Mouse (Mus musculus) limb, embryonic 11.5 days (tissue): Measurements from ENCODE around the gene Tmem132b. TPM values are rescaled to one million over a fixed set of nuclear protein-coding genes. Genes with fewer than 3 reads are reported as not detected.

Source experiments
- ATAC-seq: fragments of 200-750 bp; cut with Nextera tagmentation; 2 replicates; pipeline ENCODE4 v1.8.0; 2017; ENCODE audit warnings: low read depth; ENCODE audit not compliant: insufficient number of reproducible peaks, low FRiP score, low TSS enrichment
- DNase-seq: peaks from one replicate; pipeline ENCODE4 v3.0.0-alpha.2; 2015; ENCODE audit warnings: low spot score
- H3K27ac ChIP-seq: fragments of 300-500 bp; sonication (generic); replicated peaks from 2 replicates; pipeline ENCODE4 v1.5.1; 2014; ENCODE audit warnings: low read depth, mild to moderate bottlenecking, low read length
- H3K27me3 ChIP-seq: fragments of 300-500 bp; sonication (generic); 2 replicates; pipeline ENCODE4 v1.6.1; 2014; ENCODE audit warnings: mild to moderate bottlenecking, low read length, mixed read lengths; ENCODE audit not compliant: control insufficient read depth, insufficient read depth
- H3K36me3 ChIP-seq: fragments of 300-500 bp; sonication (generic); 2 replicates; pipeline ENCODE4 v1.6.1; 2014; ENCODE audit warnings: mild to moderate bottlenecking, low read length, moderate library complexity, mixed read lengths; ENCODE audit not compliant: control insufficient read depth, insufficient read depth
- H3K4me1 ChIP-seq: fragments of 300-500 bp; sonication (generic); 2 replicates; pipeline ENCODE4 v1.6.1; 2014; ENCODE audit warnings: low read length, mixed read lengths; ENCODE audit not compliant: control insufficient read depth, insufficient read depth
- H3K4me2 ChIP-seq: fragments of 300-500 bp; sonication (generic); 2 replicates; pipeline ENCODE4 v1.6.1; 2014; ENCODE audit warnings: low read depth, mild to moderate bottlenecking, moderate library complexity; ENCODE audit not compliant: severe bottlenecking
- H3K4me3 ChIP-seq: fragments of 300-500 bp; sonication (generic); 2 replicates; pipeline ENCODE4 v1.5.1; 2014; ENCODE audit warnings: low read depth, low read length
- H3K9ac ChIP-seq: fragments of 300-500 bp; sonication (generic); 2 replicates; pipeline ENCODE4 v1.6.1; 2014; ENCODE audit warnings: mild to moderate bottlenecking, low read length
- H3K9me3 ChIP-seq: fragments of 300-500 bp; sonication (generic); 2 replicates; pipeline ENCODE4 v1.6.1; 2016; ENCODE audit warnings: low read length; ENCODE audit not compliant: control insufficient read depth
- WGBS: fragments of 180-500 bp; shearing (Covaris S2); extraction: QIAGEN DNeasy Blood & Tissue Kit; methylation state at CpG from one replicate; pipeline ENCODE4 v1.1.7; 2014; 5-methylcytosine and 5-hydroxymethylcytosine counted together
- polyA plus RNA-seq: library from polyadenylated mRNA; unstranded; fragments of >200 nt; fragmentation: Nextera tagmentation; extraction: Ambion mirVana; gene quantifications from 2 replicates; pipeline ENCODE4 v1.2.1, GENCODE M21; 2014

Tmem132b gene
- polyA plus RNA-seq, 1 experiment from 2014 or later, result 0.08 TPM

DNA sequence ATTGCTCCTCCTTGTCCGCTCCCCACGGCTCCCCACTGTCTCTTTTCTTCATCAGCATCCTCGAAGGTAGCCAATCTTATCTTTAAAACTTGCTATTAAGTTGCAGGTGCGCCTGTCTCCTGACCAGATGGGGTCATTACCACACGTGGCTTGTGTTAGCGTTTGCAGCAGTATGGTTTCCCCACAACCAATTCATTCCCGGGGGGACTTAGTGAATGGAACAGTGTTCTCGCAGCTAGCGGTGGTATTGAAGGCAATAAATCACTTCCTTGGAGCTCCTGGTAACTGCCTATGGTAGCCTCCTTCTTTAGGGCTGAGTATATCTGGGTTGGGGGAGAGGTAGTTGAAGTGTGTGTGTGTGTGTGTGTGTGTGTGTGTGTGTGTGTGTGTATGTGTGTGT is 196.4 kb downstream of the Tmem132b start:
- no peak overlapping the region for H3K4me2 ChIP-seq
- DNase-seq (peak; percentile 22), ATAC-seq (no peak)
- WGBS, result 81% methylated on average over 9 of the region's 9 CpGs
- no peaks in the 10 kb centered on the region for H3K27me3 ChIP-seq
- H3K27ac ChIP-seq, result no peak overlapping the region
- no peaks in the 10 kb centered on the region for H3K9me3 ChIP-seq
- no peaks in the 10 kb centered on the region for H3K36me3 ChIP-seq
- H3K9ac ChIP-seq, result no peak overlapping the region
- no peaks in the 10 kb centered on the region for H3K4me1 ChIP-seq
- H3K4me3 ChIP-seq, result no peak overlapping the region

DNA sequence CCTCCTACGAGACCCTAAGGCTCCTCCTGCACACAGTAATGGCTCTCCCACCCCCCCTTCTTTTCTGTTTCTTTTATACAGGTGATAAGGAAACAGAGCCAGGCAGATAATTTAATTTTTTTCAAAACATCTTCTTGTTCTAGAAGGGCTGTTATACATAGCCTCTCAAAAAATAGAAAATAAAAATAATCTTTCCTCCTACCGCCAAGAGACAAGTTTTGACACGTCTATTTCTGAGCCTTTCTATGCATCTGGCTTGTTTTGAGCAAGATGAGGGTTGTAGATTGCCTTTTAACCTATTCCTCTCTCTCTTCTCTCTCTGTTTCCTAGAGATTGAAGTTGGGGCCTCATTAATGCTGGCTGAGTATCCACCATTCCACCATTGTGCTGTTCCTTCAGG is 196.9 kb downstream of the Tmem132b start:
- no peak overlapping the region for H3K4me2 ChIP-seq
- no peaks in the 10 kb centered on the region for H3K4me1 ChIP-seq
- no peaks in the 10 kb centered on the region for H3K27me3 ChIP-seq
- H3K9ac ChIP-seq, result no peak overlapping the region
- no peaks in the 10 kb centered on the region for H3K9me3 ChIP-seq
- no peak for DNase-seq
- WGBS, result 89% methylated on average over 3 of the region's 3 CpGs
- ATAC-seq, result no peak
- no peak overlapping the region for H3K27ac ChIP-seq
- H3K36me3 ChIP-seq, result no peaks in the 10 kb centered on the region
- no peak overlapping the region for H3K4me3 ChIP-seq

GRCm38 (mm10) chr5:125733806-125734205 is 202.2 kb downstream of the Tmem132b start:
- ATAC-seq (no peak), DNase-seq (no peak)
- Histone ChIP-seq H3K27me3 (no peaks in the 10 kb centered on the region), H3K9ac (no peak overlapping the region), H3K27ac (no peak overlapping the region), H3K9me3 (no peaks in the 10 kb centered on the region), H3K4me2 (no peak overlapping the region), H3K4me1 (no peaks in the 10 kb centered on the region), H3K36me3 (no peaks in the 10 kb centered on the region), H3K4me3 (no peak overlapping the region)
- 100% methylated on average over 1 of the region's 1 CpGs for WGBS

- ATAC-seq, result no peak
- no peaks in the 10 kb centered on the region for H3K36me3 ChIP-seq
- H3K9ac ChIP-seq, result no peak overlapping the region
- H3K27ac ChIP-seq, result no peak overlapping the region
- WGBS, result 54% methylated on average over 9 of the region's 9 CpGs
- no peaks in the 10 kb centered on the region for H3K9me3 ChIP-seq
- no peaks in the 10 kb centered on the region for H3K27me3 ChIP-seq
- no peak for DNase-seq
- H3K4me3 ChIP-seq, result no peak overlapping the region
- H3K4me2 ChIP-seq, result no peak overlapping the region
- H3K4me1 ChIP-seq, result no peaks in the 10 kb centered on the region
Measured at GRCm38 (mm10) chr5:125737105-125737504, 205.5 kb downstream of the Tmem132b start.

DNA sequence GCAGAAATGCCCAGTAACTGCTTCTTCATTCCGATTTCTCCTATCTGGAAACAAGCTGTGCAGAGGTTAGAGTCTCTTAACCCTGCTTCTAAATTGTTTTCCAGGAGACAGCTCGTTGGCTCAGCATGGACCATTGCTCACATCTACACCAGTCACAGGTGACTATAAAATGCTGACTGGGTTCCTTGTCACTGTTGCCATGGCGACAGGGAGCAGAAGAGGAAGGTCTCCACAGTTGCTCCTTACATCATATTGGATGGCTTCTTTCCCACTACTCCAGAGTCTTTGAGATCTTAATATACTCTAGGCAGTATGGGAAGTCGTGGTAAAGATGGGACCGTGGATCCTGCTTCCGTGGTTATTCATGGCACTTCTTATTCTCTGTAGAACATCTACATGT is 211.9 kb downstream of the Tmem132b start:
- Histone ChIP-seq H3K36me3 (no peaks in the 10 kb centered on the region), H3K9ac (no peak overlapping the region), H3K27me3 (no peaks in the 10 kb centered on the region), H3K4me1 (no peaks in the 10 kb centered on the region), H3K9me3 (no peaks in the 10 kb centered on the region; the same call in 1 of the 2 replicates), H3K27ac (no peak overlapping the region), H3K4me2 (no peak overlapping the region), H3K4me3 (no peak overlapping the region)
- no peak for ATAC-seq
- no peak for DNase-seq
- WGBS, result 85% methylated on average over 6 of the region's 6 CpGs

- no peak overlapping the region for H3K4me2 ChIP-seq
- H3K27ac ChIP-seq, result no peak overlapping the region
- no peaks in the 10 kb centered on the region for H3K27me3 ChIP-seq
- H3K36me3 ChIP-seq, result no peaks in the 10 kb centered on the region
- no peaks in the 10 kb centered on the region; the same call in 1 of the 2 replicates for H3K9me3 ChIP-seq
- no peak overlapping the region for H3K9ac ChIP-seq
- H3K4me1 ChIP-seq, result no peaks in the 10 kb centered on the region
- 67% methylated on average over 7 of the region's 7 CpGs for WGBS
- ATAC-seq (no peak), DNase-seq (peak; percentile 29)
- no peak overlapping the region for H3K4me3 ChIP-seq
Measured at GRCm38 (mm10) chr5:125745727-125746126, 214.2 kb downstream of the Tmem132b start.

- H3K9me3 ChIP-seq, result no peaks in the 10 kb centered on the region; the same call in 1 of the 2 replicates
- 60% methylated on average over 5 of the region's 5 CpGs for WGBS
- no peak overlapping the region for H3K9ac ChIP-seq
- no peak overlapping the region for H3K27ac ChIP-seq
- no peaks in the 10 kb centered on the region for H3K4me1 ChIP-seq
- no peaks in the 10 kb centered on the region for H3K36me3 ChIP-seq
- H3K4me3 ChIP-seq, result no peak overlapping the region
- DNase-seq (no peak), ATAC-seq (no peak)
- H3K4me2 ChIP-seq, result no peak overlapping the region
- H3K27me3 ChIP-seq, result no peaks in the 10 kb centered on the region
Measured at GRCm38 (mm10) chr5:125751481-125751880, 219.9 kb downstream of the Tmem132b start.

DNA sequence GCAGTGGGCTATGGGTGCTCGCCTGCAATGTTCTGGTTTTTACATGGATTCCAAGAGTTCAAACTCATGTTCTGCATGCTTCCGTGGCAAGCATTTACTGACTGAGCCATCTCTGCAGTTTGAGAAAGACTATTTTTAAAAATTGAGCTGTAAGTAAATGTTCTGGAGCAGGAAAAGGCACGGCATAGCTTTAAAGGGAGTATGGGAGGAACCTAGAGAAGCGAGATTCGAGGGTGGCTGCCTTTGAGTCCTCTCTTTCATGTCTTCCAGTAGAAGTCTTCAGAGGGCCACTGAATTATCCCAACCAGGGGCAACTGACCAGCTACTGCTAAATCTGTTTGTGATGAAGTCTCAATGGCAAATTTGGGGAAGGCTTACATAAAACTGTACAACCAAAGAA is 221.0 kb downstream of the Tmem132b start:
- ATAC-seq, result no peak
- Histone ChIP-seq H3K4me3 (no peak overlapping the region), H3K9me3 (no peaks in the 10 kb centered on the region; the same call in 1 of the 2 replicates), H3K4me2 (no peak overlapping the region), H3K9ac (no peak overlapping the region), H3K27me3 (no peaks in the 10 kb centered on the region), H3K36me3 (no peaks in the 10 kb centered on the region), H3K27ac (no peak overlapping the region), H3K4me1 (no peaks in the 10 kb centered on the region)
- WGBS, result 83% methylated on average over 5 of the region's 5 CpGs
- no peak for DNase-seq

GRCm38 (mm10) chr5:125756987-125757530 is 225.5 kb downstream of the Tmem132b start:
- 86% methylated on average over 7 of the region's 7 CpGs for WGBS
- no peak overlapping the region for H3K9ac ChIP-seq
- no peaks in the 10 kb centered on the region for H3K27me3 ChIP-seq
- no peak overlapping the region for H3K4me2 ChIP-seq
- H3K9me3 ChIP-seq, result no peaks in the 10 kb centered on the region; the same call in none of the 2 replicates
- DNase-seq (no peak), ATAC-seq (no peak)
- H3K4me3 ChIP-seq, result no peak overlapping the region
- H3K27ac ChIP-seq, result no peak overlapping the region
- H3K4me1 ChIP-seq, result no peaks in the 10 kb centered on the region
- H3K36me3 ChIP-seq, result no peaks in the 10 kb centered on the region
